Mouse (Mus musculus): ENCODE data around the gene Itga3. TPM values are rescaled to one million over a fixed set of nuclear protein-coding genes. Genes with fewer than 3 reads are reported as not detected.

The Itga3 gene
- polyA plus RNA-seq, 1 experiment from 2014 or later = 21.5 TPM

DNA sequence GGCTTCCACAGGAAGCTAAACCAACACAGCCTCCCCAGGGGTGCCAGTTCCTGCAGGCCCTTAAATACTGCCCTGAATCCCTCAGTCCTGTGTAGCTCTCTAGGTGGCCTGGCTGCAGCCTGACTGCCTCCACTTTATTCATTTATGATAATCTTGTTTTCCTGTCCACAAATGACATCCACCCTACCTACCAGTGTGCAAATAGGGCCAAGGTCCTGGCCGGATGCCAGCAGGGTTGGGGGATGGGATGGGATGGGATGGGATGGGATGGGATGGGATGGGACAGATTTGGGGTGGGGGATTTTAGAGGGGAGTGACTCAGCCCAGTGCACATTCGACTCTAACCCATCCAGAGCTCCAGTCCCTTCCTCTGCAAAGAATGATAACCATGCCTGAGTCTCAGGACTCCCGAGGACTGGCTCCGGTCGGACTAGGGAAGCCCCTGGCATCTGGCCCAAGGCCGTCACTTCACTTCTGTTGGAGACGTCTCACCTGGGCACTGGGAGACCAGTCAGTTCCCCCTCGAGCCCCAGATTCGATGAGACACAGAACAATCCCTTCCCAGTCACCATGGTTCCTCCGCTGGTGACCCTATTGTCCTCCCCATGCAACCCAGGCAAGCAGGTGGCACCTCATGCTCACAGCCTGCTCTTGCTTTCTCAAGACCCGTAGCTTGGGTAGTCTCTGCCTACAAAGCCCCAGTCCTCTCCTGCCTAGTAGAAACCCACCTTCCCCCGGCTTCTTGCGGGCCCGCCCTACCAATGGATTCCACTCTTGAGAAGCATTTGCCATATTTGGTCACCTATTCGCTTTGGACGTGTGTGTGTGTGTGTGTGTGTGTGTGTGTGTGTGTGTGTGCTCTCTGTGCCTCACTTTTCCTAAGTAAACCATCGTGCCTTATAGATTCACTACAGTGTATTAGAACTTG, 11.0 kb upstream of the Itga3 start:
- Histone ChIP-seq H3K4me3 (ENCODE audit: low read depth, low read length) (no peak overlapping the region), H3K36me3 (ENCODE audit: control insufficient read depth, insufficient read depth, low read length) (no peaks in the 10 kb centered on the region), H3K9me3 (ENCODE audit: control insufficient read depth, low read depth, low read length) (no peaks in the 10 kb centered on the region), H3K4me2 (replicated peaks; ENCODE audit: low read depth, low read length) (0 out of 2 replicates have a peak overlapping the region, but pooled peaks have one; percentile 14), H3K27ac (ENCODE audit: low read length) (peak overlapping the region; percentile 86), H3K27me3 (ENCODE audit: control insufficient read depth, insufficient read depth, low read length) (no peaks in the 10 kb centered on the region), H3K4me1 (ENCODE audit: control insufficient read depth, insufficient read depth, low read length) (peaks cover 21% of the 10 kb centered on the region), H3K9ac (replicated peaks; ENCODE audit: low read depth, low read length) (no peak overlapping the region)
- WGBS = 45% methylated on average over 17 of the region's 17 CpGs
- ATAC-seq (ENCODE audit: insufficient number of reproducible peaks, insufficient read depth, low FRiP score, low read depth) = 0 out of 2 replicates have a peak, but pooled peaks have one; percentile 19

DNA sequence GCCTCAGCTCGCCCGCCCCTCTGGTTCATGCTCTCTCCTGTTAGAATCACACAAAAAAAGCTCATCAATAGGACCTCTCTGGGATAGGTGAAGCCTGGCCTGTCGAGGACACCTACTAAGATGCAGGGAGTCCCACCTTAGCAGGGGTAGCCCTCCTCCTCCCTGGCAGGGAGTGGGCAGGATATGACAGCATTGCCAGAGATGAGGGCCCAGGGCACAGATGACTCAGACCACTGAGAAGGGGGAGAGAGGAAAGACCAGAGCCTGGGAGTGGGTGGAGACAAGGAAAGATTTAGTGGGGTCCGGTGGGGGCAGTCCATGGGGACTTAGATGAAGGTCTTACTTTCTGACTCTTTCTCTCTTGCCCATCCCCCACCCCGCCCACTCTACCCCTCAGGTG, 9.6 kb upstream of the Itga3 start:
- Histone ChIP-seq H3K27ac (ENCODE audit: low read length) (peak overlapping the region; percentile 48; the same call in 1 of the 2 replicates), H3K9me3 (ENCODE audit: control insufficient read depth, low read depth, low read length) (no peaks in the 10 kb centered on the region), H3K4me2 (replicated peaks; ENCODE audit: low read depth, low read length) (no peak overlapping the region), H3K4me3 (ENCODE audit: low read depth, low read length) (no peak overlapping the region), H3K4me1 (ENCODE audit: control insufficient read depth, insufficient read depth, low read length) (peaks cover 21% of the 10 kb centered on the region), H3K27me3 (ENCODE audit: control insufficient read depth, insufficient read depth, low read length) (no peaks in the 10 kb centered on the region), H3K36me3 (ENCODE audit: control insufficient read depth, insufficient read depth, low read length) (no peaks in the 10 kb centered on the region), H3K9ac (replicated peaks; ENCODE audit: low read depth, low read length) (no peak overlapping the region)
- WGBS = 58% methylated on average over 5 of the region's 5 CpGs
- ATAC-seq (ENCODE audit: insufficient number of reproducible peaks, insufficient read depth, low FRiP score, low read depth) = no peak

DNA sequence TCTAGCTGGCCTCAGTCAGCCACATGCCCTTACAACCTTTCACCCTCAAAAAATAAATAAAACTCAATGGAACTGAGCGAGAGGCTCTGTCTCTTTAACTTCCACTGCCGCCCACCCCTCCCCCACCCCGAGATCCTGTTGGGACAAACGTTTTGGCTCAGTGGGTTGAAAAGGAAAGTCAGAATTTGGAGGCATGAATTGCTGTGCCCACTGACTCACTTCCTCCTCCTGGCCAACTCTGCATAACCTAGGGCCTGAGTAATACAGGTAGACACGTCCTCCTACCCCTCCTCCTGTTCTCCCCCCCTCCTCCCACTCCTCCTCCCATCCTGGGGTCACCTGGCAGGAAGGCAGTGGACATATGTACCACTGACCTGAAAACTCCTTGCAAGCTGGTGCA, 9.1 kb upstream of the Itga3 start:
- no peaks in the 10 kb centered on the region for H3K9me3 ChIP-seq (ENCODE audit: control insufficient read depth, low read depth, low read length)
- no peak overlapping the region; the same call in 1 of the 2 replicates for H3K27ac ChIP-seq (ENCODE audit: low read length)
- no peak overlapping the region for H3K9ac ChIP-seq (replicated peaks; ENCODE audit: low read depth, low read length)
- 6% methylated on average over 5 of the region's 5 CpGs for WGBS
- H3K27me3 ChIP-seq (ENCODE audit: control insufficient read depth, insufficient read depth, low read length) = no peaks in the 10 kb centered on the region
- peaks cover 26% of the 10 kb centered on the region for H3K4me1 ChIP-seq (ENCODE audit: control insufficient read depth, insufficient read depth, low read length)
- no peak overlapping the region for H3K4me2 ChIP-seq (replicated peaks; ENCODE audit: low read depth, low read length)
- ATAC-seq (ENCODE audit: insufficient number of reproducible peaks, insufficient read depth, low FRiP score, low read depth) = no peak
- H3K36me3 ChIP-seq (ENCODE audit: control insufficient read depth, insufficient read depth, low read length) = no peaks in the 10 kb centered on the region
- no peak overlapping the region for H3K4me3 ChIP-seq (ENCODE audit: low read depth, low read length)

DNA sequence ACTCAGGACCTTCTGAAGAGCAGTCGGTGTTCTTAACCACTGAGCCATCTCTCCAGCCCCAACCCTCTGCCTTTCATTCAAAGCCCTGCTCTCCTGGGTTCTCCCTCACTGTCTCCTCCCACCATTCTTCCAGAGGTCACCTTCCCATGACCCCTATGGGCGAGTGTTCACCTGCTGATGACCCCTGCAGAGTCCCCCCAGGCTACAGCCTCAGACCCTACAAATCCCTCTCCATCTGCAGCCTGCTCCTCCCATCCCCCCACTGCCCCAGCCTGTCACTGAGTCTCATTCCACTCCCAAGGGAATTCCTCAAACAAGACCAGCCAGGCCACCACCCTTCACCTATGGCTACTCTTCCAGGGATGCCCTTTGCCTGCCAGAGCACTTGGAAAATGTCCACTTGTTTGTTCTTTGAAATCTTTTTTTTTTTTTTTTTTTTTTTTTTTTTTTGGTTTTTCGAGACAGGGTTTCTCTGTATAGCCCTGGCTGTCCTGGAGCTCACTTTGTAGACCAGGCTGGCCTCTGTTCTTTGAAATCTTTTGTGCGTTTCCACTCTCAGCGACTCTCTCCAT, 8.3 kb upstream of the Itga3 start:
- Histone ChIP-seq H3K9me3 (ENCODE audit: control insufficient read depth, low read depth, low read length) (no peaks in the 10 kb centered on the region), H3K4me2 (replicated peaks; ENCODE audit: low read depth, low read length) (no peak overlapping the region), H3K36me3 (ENCODE audit: control insufficient read depth, insufficient read depth, low read length) (no peaks in the 10 kb centered on the region), H3K4me1 (ENCODE audit: control insufficient read depth, insufficient read depth, low read length) (peaks cover 32% of the 10 kb centered on the region), H3K27me3 (ENCODE audit: control insufficient read depth, insufficient read depth, low read length) (no peaks in the 10 kb centered on the region), H3K9ac (replicated peaks; ENCODE audit: low read depth, low read length) (no peak overlapping the region), H3K4me3 (ENCODE audit: low read depth, low read length) (no peak overlapping the region), H3K27ac (ENCODE audit: low read length) (no peak overlapping the region)
- 46% methylated on average over 5 of the region's 5 CpGs for WGBS
- no peak for ATAC-seq (ENCODE audit: insufficient number of reproducible peaks, insufficient read depth, low FRiP score, low read depth)

DNA sequence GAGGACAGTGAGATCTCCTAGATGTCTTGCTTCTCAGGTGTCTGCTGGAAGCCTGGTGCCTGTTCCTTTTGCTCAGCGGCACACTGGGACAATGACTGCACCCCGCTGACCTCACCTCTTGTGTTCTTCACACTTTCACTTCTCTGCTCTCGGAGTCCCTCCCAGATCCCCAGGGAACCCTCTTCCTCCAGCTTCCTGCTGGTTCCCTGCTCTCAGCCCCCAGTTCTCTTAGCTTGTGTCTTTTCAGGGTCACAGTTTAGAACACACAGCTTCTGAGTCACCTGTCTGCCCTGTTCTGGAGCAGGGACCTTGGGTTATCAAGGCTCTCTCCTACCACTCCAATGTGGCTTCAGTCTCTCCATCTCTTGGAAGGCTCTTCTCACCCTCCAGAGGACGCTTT, 7.6 kb upstream of the Itga3 start:
- Histone ChIP-seq H3K4me3 (ENCODE audit: low read depth, low read length) (no peak overlapping the region), H3K4me1 (ENCODE audit: control insufficient read depth, insufficient read depth, low read length) (peaks cover 38% of the 10 kb centered on the region), H3K27ac (ENCODE audit: low read length) (no peak overlapping the region), H3K4me2 (replicated peaks; ENCODE audit: low read depth, low read length) (no peak overlapping the region), H3K36me3 (ENCODE audit: control insufficient read depth, insufficient read depth, low read length) (no peaks in the 10 kb centered on the region), H3K9me3 (ENCODE audit: control insufficient read depth, low read depth, low read length) (no peaks in the 10 kb centered on the region), H3K27me3 (ENCODE audit: control insufficient read depth, insufficient read depth, low read length) (no peaks in the 10 kb centered on the region), H3K9ac (replicated peaks; ENCODE audit: low read depth, low read length) (no peak overlapping the region)
- ATAC-seq (ENCODE audit: insufficient number of reproducible peaks, insufficient read depth, low FRiP score, low read depth) = no peak
- 49% methylated on average over 4 of the region's 4 CpGs for WGBS

DNA sequence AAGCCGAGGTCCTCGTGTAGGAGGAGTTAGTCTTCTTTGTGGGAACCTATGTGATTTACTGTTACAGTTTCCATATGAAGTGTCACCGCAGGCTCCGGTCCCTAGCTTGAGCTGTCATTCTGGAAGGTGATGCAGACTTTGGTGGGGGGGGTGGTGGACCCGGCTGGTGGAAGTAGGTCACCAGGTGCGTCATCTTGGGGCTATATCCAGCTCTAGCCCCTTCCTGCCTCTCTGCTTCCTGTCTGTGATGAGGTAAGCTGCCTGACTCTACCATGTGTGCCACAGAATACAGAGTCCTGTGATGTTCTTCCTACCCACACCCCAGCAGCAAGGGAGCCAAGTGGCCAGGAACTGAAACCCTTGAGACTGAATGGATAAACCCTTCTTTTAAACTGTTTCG, 6.3 kb upstream of the Itga3 start:
- no peak overlapping the region for H3K9ac ChIP-seq (replicated peaks; ENCODE audit: low read depth, low read length)
- no peak overlapping the region for H3K4me2 ChIP-seq (replicated peaks; ENCODE audit: low read depth, low read length)
- H3K27me3 ChIP-seq (ENCODE audit: control insufficient read depth, insufficient read depth, low read length) = no peaks in the 10 kb centered on the region
- H3K27ac ChIP-seq (ENCODE audit: low read length) = no peak overlapping the region
- peaks cover 42% of the 10 kb centered on the region for H3K4me1 ChIP-seq (ENCODE audit: control insufficient read depth, insufficient read depth, low read length)
- H3K36me3 ChIP-seq (ENCODE audit: control insufficient read depth, insufficient read depth, low read length) = no peaks in the 10 kb centered on the region
- H3K4me3 ChIP-seq (ENCODE audit: low read depth, low read length) = no peak overlapping the region
- 86% methylated on average over 7 of the region's 7 CpGs for WGBS
- H3K9me3 ChIP-seq (ENCODE audit: control insufficient read depth, low read depth, low read length) = no peaks in the 10 kb centered on the region
- no peak for ATAC-seq (ENCODE audit: insufficient number of reproducible peaks, insufficient read depth, low FRiP score, low read depth)

DNA sequence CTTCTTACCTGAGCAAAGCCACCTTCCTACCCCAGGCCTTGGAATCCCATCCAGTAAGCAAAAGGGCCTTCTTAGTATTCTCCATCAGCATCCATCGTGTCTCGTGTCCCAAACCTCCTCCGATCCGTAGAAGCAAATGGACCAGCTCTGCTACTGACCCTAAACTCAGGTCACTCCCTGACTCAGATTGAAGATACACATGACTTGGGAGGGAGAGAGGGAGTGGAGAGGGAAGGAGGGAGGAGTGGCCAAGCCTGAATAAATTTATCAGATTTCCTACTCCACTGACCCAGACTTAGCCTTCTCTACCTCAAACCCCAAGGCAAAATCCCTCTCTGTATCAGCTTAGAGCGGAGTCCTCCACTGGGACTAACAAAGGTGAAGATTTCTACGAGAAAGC, 4.2 kb upstream of the Itga3 start:
- Histone ChIP-seq H3K36me3 (ENCODE audit: control insufficient read depth, insufficient read depth, low read length) (no peaks in the 10 kb centered on the region), H3K4me2 (replicated peaks; ENCODE audit: low read depth, low read length) (no peak overlapping the region), H3K9me3 (ENCODE audit: control insufficient read depth, low read depth, low read length) (no peaks in the 10 kb centered on the region), H3K4me1 (ENCODE audit: control insufficient read depth, insufficient read depth, low read length) (peaks cover 34% of the 10 kb centered on the region), H3K27me3 (ENCODE audit: control insufficient read depth, insufficient read depth, low read length) (no peaks in the 10 kb centered on the region), H3K27ac (ENCODE audit: low read length) (no peak overlapping the region), H3K9ac (replicated peaks; ENCODE audit: low read depth, low read length) (no peak overlapping the region), H3K4me3 (ENCODE audit: low read depth, low read length) (no peak overlapping the region)
- ATAC-seq (ENCODE audit: insufficient number of reproducible peaks, insufficient read depth, low FRiP score, low read depth) = no peak
- WGBS = 63% methylated on average over 6 of the region's 6 CpGs

DNA sequence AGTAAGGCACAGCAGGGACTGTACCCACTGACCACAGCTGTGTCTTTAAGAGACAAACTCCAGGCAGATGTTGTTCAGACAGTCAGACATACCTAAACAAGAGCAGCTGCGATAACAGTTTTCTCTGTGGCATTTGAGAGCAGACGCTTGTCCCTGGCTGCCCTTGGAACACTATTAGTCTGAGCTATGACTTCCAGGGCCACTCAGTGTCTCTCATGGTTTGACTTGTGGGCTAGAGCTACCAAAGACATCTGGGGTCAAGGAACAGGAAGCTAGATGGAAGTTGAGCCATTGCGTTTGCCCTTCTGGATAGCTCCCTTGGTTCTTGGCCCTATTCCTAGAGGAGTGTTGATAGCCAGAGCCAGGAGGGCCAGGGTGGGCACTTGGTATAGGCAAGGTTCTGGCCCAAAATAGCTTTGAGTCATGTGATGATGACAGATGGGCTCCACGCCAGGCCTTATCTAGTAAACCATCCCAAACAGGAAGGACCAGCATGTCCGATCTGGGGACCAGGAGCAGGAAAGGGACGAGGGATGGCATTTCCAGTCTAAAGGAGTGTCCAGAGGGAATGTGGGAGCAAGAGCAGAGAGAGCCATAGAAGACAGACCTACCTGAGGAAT, 2.8 kb upstream of the Itga3 start:
- H3K36me3 ChIP-seq (ENCODE audit: control insufficient read depth, insufficient read depth, low read length) = no peaks in the 10 kb centered on the region
- WGBS = 66% methylated on average over 6 of the region's 6 CpGs
- H3K9me3 ChIP-seq (ENCODE audit: control insufficient read depth, low read depth, low read length) = no peaks in the 10 kb centered on the region
- ATAC-seq (ENCODE audit: insufficient number of reproducible peaks, insufficient read depth, low FRiP score, low read depth) = no peak
- H3K4me1 ChIP-seq (ENCODE audit: control insufficient read depth, insufficient read depth, low read length) = peaks cover 41% of the 10 kb centered on the region
- H3K27ac ChIP-seq (ENCODE audit: low read length) = no peak overlapping the region
- H3K9ac ChIP-seq (replicated peaks; ENCODE audit: low read depth, low read length) = no peak overlapping the region
- H3K4me2 ChIP-seq (replicated peaks; ENCODE audit: low read depth, low read length) = no peak overlapping the region
- H3K27me3 ChIP-seq (ENCODE audit: control insufficient read depth, insufficient read depth, low read length) = no peaks in the 10 kb centered on the region
- H3K4me3 ChIP-seq (ENCODE audit: low read depth, low read length) = no peak overlapping the region

All from stomach, embryonic 14.5 days (tissue).